Mouse (Mus musculus) layer of hippocampus, adult 8-10 months (tissue): Measurements from ENCODE around the gene Etfa. TPM values are rescaled to one million over a fixed set of nuclear protein-coding genes. Genes with fewer than 3 reads are reported as not detected.

ENCODE experiments used
- DNase-seq, 2 experiments: peaks; one replicate each; pipeline ENCODE4 v3.0.0; 2022; ENCODE audit warnings: low spot score in 2 of 2
- total RNA-seq, 4 experiments: library from RNA; stranded (reverse); gene quantifications; 2 replicates each; pipeline ENCODE4 v1.2.4; 2022

Gene Etfa
- total RNA-seq = 10 to 100 TPM; 34.6 to 44.8 (median 40.8) TPM

GRCm38 (mm10) chr9:55512027-55512543, at the start of gene Etfa:
Etfa (minus strand) TSS chr9:55512243.
- peak; percentile 90 to 93 for DNase-seq

- no peak for DNase-seq
Measured at GRCm38 (mm10) chr9:55560960-55561359, 48.9 kb upstream of the Etfa start.

GRCm38 (mm10) chr9:55554986-55555385, 42.9 kb upstream of the Etfa start:
- DNase-seq = no peak

DNA sequence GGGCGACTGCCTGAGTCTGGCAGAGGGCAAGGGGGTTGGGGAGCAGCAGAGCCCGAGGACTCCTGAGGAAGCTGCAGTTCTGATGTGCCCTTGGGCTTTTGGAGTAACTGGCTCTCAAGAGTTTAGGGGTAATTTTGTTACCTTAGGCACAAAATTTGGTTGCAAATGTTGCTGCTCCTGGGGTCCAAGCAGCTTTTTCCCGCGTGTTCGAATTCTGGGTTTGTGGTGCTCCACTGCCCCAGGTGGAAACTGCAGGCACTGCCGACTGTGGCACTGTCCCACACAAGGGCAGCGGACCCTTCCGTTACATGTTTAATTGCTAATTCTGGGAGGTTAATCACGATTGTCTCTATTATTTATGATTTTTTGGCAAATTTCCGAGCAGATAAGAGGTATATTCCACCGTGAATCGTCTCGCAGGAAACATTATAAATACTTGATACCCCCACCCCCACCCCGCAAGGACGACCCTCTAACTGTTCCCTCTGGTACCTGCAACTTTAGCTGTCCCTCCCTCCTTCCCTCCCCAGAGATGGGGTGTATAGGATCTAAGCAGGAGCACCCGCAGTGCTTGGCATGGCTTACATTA, 37.4 kb upstream of the Etfa start:
- no peak for DNase-seq

DNA sequence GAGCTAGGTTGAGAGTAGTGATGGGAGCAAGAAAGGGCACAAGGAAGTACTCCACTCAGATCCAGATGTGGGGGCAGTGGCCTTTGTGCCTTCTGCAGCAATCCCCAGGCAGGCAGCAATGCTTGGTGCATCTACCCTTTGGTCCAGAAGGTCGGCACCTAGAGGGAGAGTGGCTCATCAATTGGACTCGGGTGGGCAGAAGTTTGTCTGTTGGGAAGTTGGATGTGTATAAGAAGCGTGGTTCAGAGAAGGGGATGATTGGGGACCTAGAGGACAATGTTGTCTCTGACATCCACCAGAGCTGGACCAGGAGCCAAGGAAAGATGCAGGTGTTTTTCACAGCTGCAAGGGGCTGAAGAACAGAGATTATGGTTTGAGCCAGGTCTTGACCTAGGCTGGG, 36.8 kb upstream of the Etfa start:
- no peak for DNase-seq

DNA sequence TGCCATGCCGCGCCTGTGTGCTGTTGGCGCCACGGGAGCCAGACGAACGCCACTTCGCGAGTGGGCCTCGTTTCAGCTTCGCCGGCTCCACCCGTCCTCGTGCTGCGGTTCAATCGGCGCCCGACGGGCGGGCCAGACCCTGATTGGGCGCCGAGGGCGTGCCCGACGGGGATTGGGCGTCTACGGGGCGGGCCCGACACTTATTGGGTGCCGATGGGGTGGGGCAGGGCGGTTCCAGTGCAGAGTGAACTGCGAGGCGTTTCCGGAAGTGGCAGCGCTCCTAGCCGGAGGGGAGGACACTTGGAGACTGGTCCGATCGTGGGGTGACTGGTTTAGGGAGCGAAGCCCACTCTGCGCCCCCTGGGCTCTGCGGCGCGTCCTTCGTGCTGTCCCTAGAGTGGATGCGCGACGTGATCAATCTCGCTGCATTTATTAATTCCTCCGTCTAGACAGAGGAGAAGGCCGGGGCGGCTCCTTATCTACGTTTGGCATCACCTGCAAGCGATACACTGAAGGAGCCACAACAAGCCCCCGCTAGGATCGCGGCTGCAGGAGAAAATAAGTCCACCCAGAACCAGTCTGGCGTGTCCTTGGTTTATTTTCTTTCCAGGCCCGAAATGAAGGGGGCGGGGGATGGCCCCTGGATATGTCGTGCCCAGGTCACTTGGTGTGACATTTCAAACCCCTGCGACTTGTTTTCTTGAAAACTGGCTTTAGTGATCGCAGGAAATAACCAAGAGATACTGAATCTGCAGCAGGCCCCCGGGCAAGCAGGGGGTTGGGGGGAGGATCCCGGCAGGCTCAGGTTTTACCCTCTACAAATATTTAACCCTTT, 34.4 kb upstream of the Etfa start:
- DNase-seq = no peak

DNA sequence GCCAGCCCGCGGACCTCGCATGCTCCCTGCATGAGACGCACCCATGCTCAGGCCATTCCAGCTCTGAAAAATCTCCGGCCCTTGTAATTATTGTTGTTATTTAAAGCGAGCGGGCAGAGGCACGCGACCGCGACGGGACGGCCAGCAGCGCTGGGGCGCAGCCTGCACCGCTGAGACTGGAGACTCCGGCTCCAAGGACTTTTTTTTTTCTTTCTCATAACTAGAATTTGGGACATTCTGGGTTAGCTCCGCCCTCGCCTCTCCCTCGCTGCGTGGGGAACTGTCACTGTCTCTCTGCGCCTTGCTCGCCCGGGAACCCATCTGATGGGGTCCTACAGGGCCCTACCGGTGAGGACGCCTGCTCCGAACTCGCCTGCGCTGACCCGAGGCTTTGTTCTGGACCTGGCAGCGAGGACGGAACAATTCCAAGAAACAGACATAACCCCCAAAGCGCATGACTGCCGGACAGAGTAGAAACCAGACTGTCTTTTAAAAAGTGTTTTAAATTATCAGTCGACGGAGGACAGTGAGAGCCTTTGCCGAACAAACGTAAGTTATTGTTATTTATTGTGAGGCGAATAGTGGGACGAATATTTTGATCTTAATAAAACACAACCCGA, 33.6 kb upstream of the Etfa start:
- DNase-seq = no peak

GRCm38 (mm10) chr9:55544861-55545555, 33.0 kb upstream of the Etfa start:
- DNase-seq = no peak

GRCm38 (mm10) chr9:55543703-55544401, 31.8 kb upstream of the Etfa start:
- DNase-seq = peak in 1 of 2 experiments; percentile 27

DNA sequence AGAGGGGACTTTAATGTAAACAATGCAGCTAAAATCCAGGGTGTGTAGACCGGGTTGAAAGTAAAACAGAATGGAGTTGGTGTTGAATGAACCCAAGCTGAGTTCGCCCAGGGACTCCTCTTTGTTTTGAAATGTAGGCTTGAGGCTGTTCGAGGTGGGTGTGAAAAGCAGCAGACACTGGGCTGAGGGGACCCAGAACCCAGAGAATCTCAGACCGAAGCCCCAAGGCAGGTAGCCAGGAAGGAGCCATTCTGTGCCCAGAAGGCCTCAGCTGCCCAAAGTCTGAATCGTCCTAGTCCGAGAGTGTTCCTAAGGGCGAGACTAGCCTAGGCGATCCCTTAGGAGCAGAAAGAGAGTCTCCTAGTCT, 31.3 kb upstream of the Etfa start:
- DNase-seq = no peak

GRCm38 (mm10) chr9:55542366-55543325, 30.6 kb upstream of the Etfa start:
- DNase-seq = no peak

DNA sequence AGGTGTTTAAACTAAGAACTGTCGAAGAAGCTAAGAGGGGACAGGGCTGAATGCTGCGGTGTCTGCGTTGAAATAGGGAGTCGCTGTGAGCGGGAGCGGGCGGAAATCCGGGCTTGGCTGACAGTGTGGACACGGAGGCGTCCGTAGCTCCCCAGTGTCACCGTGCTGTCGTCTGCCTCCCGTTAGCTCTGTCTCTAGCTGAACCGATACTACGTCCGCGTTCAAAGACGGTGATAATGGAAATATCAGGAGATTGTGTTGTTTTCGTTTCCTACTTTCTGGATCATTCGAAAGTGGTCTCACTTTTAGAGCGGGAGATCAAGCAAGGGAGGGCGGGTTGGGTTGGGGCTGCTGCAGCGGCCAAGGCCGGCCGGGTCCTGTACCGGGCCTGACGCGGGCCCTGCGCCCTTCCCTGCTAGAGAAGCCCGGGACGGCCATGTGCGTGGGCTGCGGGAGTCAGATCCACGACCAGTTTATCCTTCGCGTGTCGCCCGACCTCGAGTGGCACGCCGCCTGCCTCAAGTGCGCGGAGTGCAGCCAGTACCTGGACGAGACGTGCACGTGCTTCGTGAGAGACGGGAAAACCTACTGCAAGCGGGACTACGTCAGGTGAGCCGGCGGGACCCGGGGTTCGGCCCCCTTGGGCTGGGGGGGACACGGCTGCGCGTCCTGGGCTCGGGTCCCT, 29.8 kb upstream of the Etfa start:
- DNase-seq = no peak

- DNase-seq = no peak
Measured at GRCm38 (mm10) chr9:55540888-55541287, 28.8 kb upstream of the Etfa start.

- no peak for DNase-seq
Measured at GRCm38 (mm10) chr9:55540391-55540770, 28.3 kb upstream of the Etfa start.

- DNase-seq = no peak
Measured at GRCm38 (mm10) chr9:55539661-55540390, 27.8 kb upstream of the Etfa start.

DNA sequence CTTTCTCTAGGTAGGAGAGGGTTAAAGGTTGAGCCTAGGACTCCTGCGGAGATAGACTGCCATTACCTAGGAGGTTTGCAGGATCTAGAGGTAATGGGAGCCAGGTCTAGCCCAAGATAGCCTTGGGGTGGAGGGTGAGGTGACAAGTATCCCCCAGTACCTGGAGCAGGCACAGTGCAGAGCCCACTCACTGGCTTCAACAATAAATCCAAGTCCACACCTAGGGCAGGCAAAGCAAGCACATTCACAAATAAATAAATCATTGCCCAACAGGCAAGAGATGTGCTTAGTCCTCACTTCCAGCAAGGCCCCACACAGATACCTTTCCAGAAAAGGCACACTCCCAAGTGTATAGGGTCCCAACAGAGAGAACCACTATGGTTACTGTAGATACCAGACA, 27.0 kb upstream of the Etfa start:
- no peak for DNase-seq

GRCm38 (mm10) chr9:55538377-55538776, 26.3 kb upstream of the Etfa start, which contains the start of gene Isl2:
Isl2 (plus strand) TSS chr9:55538672.
- DNase-seq = no peak

DNA sequence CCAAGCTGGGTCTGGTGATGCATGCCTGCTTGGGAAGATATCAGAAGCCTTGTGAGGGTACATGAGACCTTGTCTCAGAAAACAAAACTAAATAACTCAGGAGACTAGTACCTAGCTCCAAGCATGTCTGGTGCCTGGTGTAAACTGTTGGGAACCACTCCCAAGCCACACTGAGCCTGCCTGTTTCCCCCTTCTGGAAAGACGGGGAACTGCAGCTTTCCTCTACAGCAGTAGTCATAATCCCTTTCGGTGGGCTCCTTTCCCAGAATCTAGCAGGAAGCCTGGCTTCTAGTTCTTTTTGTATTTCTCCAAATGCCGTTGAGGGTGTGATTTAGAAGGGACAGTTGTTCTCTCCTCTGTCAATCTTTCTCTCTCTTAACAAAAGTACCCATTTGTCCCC, 23.9 kb upstream of the Etfa start:
- peak in 1 of 2 experiments; percentile 41 for DNase-seq

DNA sequence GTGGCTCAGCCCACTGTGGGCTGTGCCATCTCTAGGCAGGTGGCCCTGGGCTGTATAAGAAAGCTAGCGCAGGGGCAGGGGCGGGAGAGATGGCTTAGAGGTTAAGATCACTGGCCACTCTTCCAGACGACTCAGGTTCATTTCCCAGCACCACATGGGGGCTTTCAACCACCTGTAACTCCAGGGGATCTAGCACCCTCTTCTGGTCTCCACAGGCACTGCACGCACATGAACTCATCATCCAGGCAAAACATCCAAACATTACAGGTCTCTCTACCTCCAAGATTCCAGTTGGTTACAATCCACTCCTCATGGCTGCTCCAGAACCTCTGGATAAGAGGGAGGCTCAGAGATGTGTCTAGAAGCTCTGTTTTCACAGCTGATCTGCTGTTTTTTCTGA, 13.7 kb upstream of the Etfa start:
- no peak for DNase-seq
